Mouse (Mus musculus) small intestine, adult 2 months (tissue): ENCODE data around the gene Syt6.

Experiments used
- CTCF ChIP-seq: fragments of 200-500 bp; IDR thresholded peaks from 2 replicates; pipeline ENCODE4 v1.5.1; 2012; ENCODE audit warnings: low read depth, mild to moderate bottlenecking, control low read depth, inconsistent platforms, low read length, moderate library complexity, mixed read lengths; ENCODE audit not compliant: insufficient replicate concordance, insufficient read length; ENCODE audit errors: extremely low read depth
- POLR2A ChIP-seq: fragments of 200-500 bp; IDR thresholded peaks from 2 replicates; pipeline ENCODE4 v1.6.1; 2012; ENCODE audit warnings: low read depth, mild to moderate bottlenecking, control low read depth, inconsistent platforms, low read length, moderate library complexity

GRCm38 (mm10) chr3:103592636-103593035 is 17.6 kb downstream of the Syt6 start:
- TF ChIP-seq CTCF: no peak
- no peak for TF ChIP-seq POLR2A
